Mouse (Mus musculus) heart, embryonic 11.5 days (tissue): Measurements from ENCODE around the gene Sh3kbp1. TPM values are rescaled to one million over a fixed set of nuclear protein-coding genes. Genes with fewer than 3 reads are reported as not detected.

ENCODE experiments used
- ATAC-seq: fragments of 200-750 bp; cut with Nextera tagmentation; replicated peaks from 2 replicates; pipeline ENCODE4 v1.8.0; 2017; ENCODE audit warnings: moderate library complexity; ENCODE audit not compliant: insufficient number of reproducible peaks, low FRiP score, low TSS enrichment
- H3K27ac ChIP-seq: fragments of 300-500 bp; sonication (generic); 2 replicates; pipeline ENCODE4 v1.5.1; 2014; ENCODE audit warnings: mild to moderate bottlenecking, low read depth, low read length
- H3K27me3 ChIP-seq: fragments of 300-500 bp; sonication (generic); 2 replicates; pipeline ENCODE4 v1.6.1; 2014; ENCODE audit warnings: mild to moderate bottlenecking, low read length, mixed read lengths; ENCODE audit not compliant: control insufficient read depth, insufficient read depth
- H3K36me3 ChIP-seq: fragments of 300-500 bp; sonication (generic); 2 replicates; pipeline ENCODE4 v1.6.1; 2014; ENCODE audit warnings: mild to moderate bottlenecking, low read length, moderate library complexity, mixed read lengths; ENCODE audit not compliant: control insufficient read depth, insufficient read depth
- H3K4me1 ChIP-seq: fragments of 300-500 bp; sonication (generic); 2 replicates; pipeline ENCODE4 v1.6.1; 2014; ENCODE audit warnings: low read length; ENCODE audit not compliant: control insufficient read depth, insufficient read depth
- H3K4me2 ChIP-seq: fragments of 300-500 bp; sonication (generic); 2 replicates; pipeline ENCODE4 v1.6.1; 2014; ENCODE audit warnings: mild to moderate bottlenecking, moderate library complexity
- H3K4me3 ChIP-seq: fragments of 300-500 bp; sonication (generic); 2 replicates; pipeline ENCODE4 v1.5.1; 2014; ENCODE audit warnings: low read depth, low read length
- H3K9ac ChIP-seq: fragments of 300-500 bp; sonication (generic); 2 replicates; pipeline ENCODE4 v1.6.1; 2014; ENCODE audit warnings: mild to moderate bottlenecking, low read depth, low read length, moderate library complexity
- H3K9me3 ChIP-seq: fragments of 300-500 bp; sonication (generic); replicated peaks from 2 replicates; pipeline ENCODE4 v1.6.1; 2016; ENCODE audit warnings: low read length; ENCODE audit not compliant: control insufficient read depth
- WGBS: fragments of 180-500 bp; shearing (Covaris S2); extraction: QIAGEN DNeasy Blood & Tissue Kit; methylation state at CpG from one replicate; pipeline ENCODE4 v1.1.7; 2014; ENCODE audit not compliant: insufficient replicate concordance; 5-methylcytosine and 5-hydroxymethylcytosine counted together
- polyA plus RNA-seq: library from polyadenylated mRNA; unstranded; fragments of >200 nt; fragmentation: Nextera tagmentation; extraction: Ambion mirVana; gene quantifications from 2 replicates; pipeline ENCODE4 v1.2.1, GENCODE M21; 2014

The Sh3kbp1 gene
- polyA plus RNA-seq, 1 experiment from 2014 or later = 80.7 TPM

GRCm38 (mm10) chrX:159913489-159913888 lies 286.4 kb downstream of the Sh3kbp1 start:
- Histone ChIP-seq H3K36me3 (no peaks in the 10 kb centered on the region), H3K9ac (no peak overlapping the region), H3K27me3 (no peaks in the 10 kb centered on the region), H3K27ac (no peak overlapping the region), H3K9me3 (no peaks in the 10 kb centered on the region), H3K4me2 (no peak overlapping the region), H3K4me3 (no peak overlapping the region), H3K4me1 (no peaks in the 10 kb centered on the region)
- no peak for ATAC-seq
- WGBS = 58% methylated on average over 3 of the region's 3 CpGs

- Histone ChIP-seq H3K4me2 (no peak overlapping the region), H3K27ac (no peak overlapping the region), H3K27me3 (no peaks in the 10 kb centered on the region), H3K36me3 (no peaks in the 10 kb centered on the region), H3K4me1 (no peaks in the 10 kb centered on the region), H3K9me3 (no peaks in the 10 kb centered on the region), H3K4me3 (no peak overlapping the region), H3K9ac (no peak overlapping the region)
- WGBS = 55% methylated on average over 1 of the region's 1 CpGs
- no peak for ATAC-seq
Measured at GRCm38 (mm10) chrX:159915125-159915524, 288.1 kb downstream of the Sh3kbp1 start.

GRCm38 (mm10) chrX:159924759-159925158 lies 297.7 kb downstream of the Sh3kbp1 start:
- ATAC-seq = no peak
- H3K4me3 ChIP-seq = no peak overlapping the region
- H3K27ac ChIP-seq = no peak overlapping the region
- no peaks in the 10 kb centered on the region; the same call in 1 of the 2 replicates for H3K4me1 ChIP-seq
- no peak overlapping the region for H3K9ac ChIP-seq
- H3K27me3 ChIP-seq = no peaks in the 10 kb centered on the region
- no peaks in the 10 kb centered on the region for H3K36me3 ChIP-seq
- H3K9me3 ChIP-seq = no peaks in the 10 kb centered on the region
- 71% methylated on average over 6 of the region's 6 CpGs for WGBS
- no peak overlapping the region for H3K4me2 ChIP-seq

GRCm38 (mm10) chrX:159928165-159928564 lies 301.1 kb downstream of the Sh3kbp1 start:
- Histone ChIP-seq H3K4me2 (no peak overlapping the region), H3K9me3 (no peaks in the 10 kb centered on the region), H3K27me3 (no peaks in the 10 kb centered on the region), H3K4me1 (no peaks in the 10 kb centered on the region; the same call in 1 of the 2 replicates), H3K9ac (no peak overlapping the region), H3K36me3 (no peaks in the 10 kb centered on the region), H3K27ac (peak overlapping the region; percentile 75), H3K4me3 (no peak overlapping the region)
- 44% methylated on average over 5 of the region's 5 CpGs for WGBS
- ATAC-seq = no peak

- WGBS = 42% methylated on average over 3 of the region's 3 CpGs
- peak overlapping the region; percentile 75 for H3K27ac ChIP-seq
- no peaks in the 10 kb centered on the region for H3K36me3 ChIP-seq
- no peak for ATAC-seq
- no peaks in the 10 kb centered on the region for H3K9me3 ChIP-seq
- no peak overlapping the region for H3K4me2 ChIP-seq
- no peaks in the 10 kb centered on the region; the same call in 1 of the 2 replicates for H3K4me1 ChIP-seq
- no peaks in the 10 kb centered on the region for H3K27me3 ChIP-seq
- H3K4me3 ChIP-seq = no peak overlapping the region
- H3K9ac ChIP-seq = no peak overlapping the region
Measured at GRCm38 (mm10) chrX:159928834-159929233, 301.8 kb downstream of the Sh3kbp1 start.

- no peak for ATAC-seq
- no peaks in the 10 kb centered on the region; the same call in 1 of the 2 replicates for H3K4me1 ChIP-seq
- no peak overlapping the region for H3K27ac ChIP-seq
- H3K36me3 ChIP-seq = no peaks in the 10 kb centered on the region
- H3K4me2 ChIP-seq = no peak overlapping the region
- no peaks in the 10 kb centered on the region for H3K27me3 ChIP-seq
- WGBS = 89% methylated on average over 1 of the region's 1 CpGs
- no peak overlapping the region for H3K9ac ChIP-seq
- no peak overlapping the region for H3K4me3 ChIP-seq
- H3K9me3 ChIP-seq = no peaks in the 10 kb centered on the region
Measured at GRCm38 (mm10) chrX:159932027-159932426, 305.0 kb downstream of the Sh3kbp1 start.

GRCm38 (mm10) chrX:159942569-159942968 lies 315.5 kb downstream of the Sh3kbp1 start:
- Histone ChIP-seq H3K4me2 (no peak overlapping the region), H3K27me3 (no peaks in the 10 kb centered on the region), H3K9me3 (no peaks in the 10 kb centered on the region), H3K4me1 (no peaks in the 10 kb centered on the region), H3K9ac (no peak overlapping the region), H3K27ac (peak overlapping the region; percentile 85), H3K4me3 (no peak overlapping the region), H3K36me3 (no peaks in the 10 kb centered on the region)
- 38% methylated on average over 2 of the region's 2 CpGs for WGBS
- no peak for ATAC-seq

GRCm38 (mm10) chrX:159943586-159943985 lies 316.5 kb downstream of the Sh3kbp1 start:
- Histone ChIP-seq H3K4me3 (peak overlapping the region; percentile 2), H3K36me3 (no peaks in the 10 kb centered on the region), H3K4me2 (peak overlapping the region; percentile 46), H3K9me3 (no peaks in the 10 kb centered on the region), H3K9ac (peak overlapping the region; percentile 49; the same call in 1 of the 2 replicates), H3K27ac (peak overlapping the region; percentile 85), H3K27me3 (no peaks in the 10 kb centered on the region), H3K4me1 (no peaks in the 10 kb centered on the region)
- WGBS = 50% methylated on average over 1 of the region's 1 CpGs
- ATAC-seq = no peak
